Mouse (Mus musculus) stomach, postnatal 0 days (tissue): ENCODE results near the gene Cdk4. TPM values are rescaled to one million over a fixed set of nuclear protein-coding genes. Genes with fewer than 3 reads are reported as not detected.

Experiments used
- ATAC-seq: fragments of 200-750 bp; cut with Nextera tagmentation; 2 replicates; pipeline ENCODE4 v1.8.0; 2017; ENCODE audit not compliant: low FRiP score, low TSS enrichment
- DNase-seq: peaks from one replicate; pipeline ENCODE4 v3.0.0-alpha.2; 2016; ENCODE audit warnings: low spot score
- H3K27ac ChIP-seq: fragments of 300-500 bp; sonication (generic); replicated peaks from 2 replicates; pipeline ENCODE4 v1.5.1; 2014; ENCODE audit warnings: mild to moderate bottlenecking, control low read depth
- H3K27me3 ChIP-seq: fragments of 300-500 bp; sonication (generic); 2 replicates; pipeline ENCODE4 v1.6.1; 2014; ENCODE audit warnings: low read length; ENCODE audit not compliant: control insufficient read depth, insufficient read depth
- H3K36me3 ChIP-seq: fragments of 300-500 bp; sonication (generic); 2 replicates; pipeline ENCODE4 v1.6.1; 2014; ENCODE audit warnings: low read length, mixed read lengths; ENCODE audit not compliant: control insufficient read depth, insufficient read depth
- H3K4me1 ChIP-seq: fragments of 300-500 bp; sonication (generic); replicated peaks from 2 replicates; pipeline ENCODE4 v1.6.1; 2014; ENCODE audit warnings: antibody characterized with exemption; ENCODE audit not compliant: control insufficient read depth, insufficient read depth
- H3K4me2 ChIP-seq: fragments of 300-500 bp; sonication (generic); replicated peaks from 2 replicates; pipeline ENCODE4 v1.6.1; 2014; ENCODE audit warnings: low read depth, mild to moderate bottlenecking, control low read depth, moderate library complexity
- H3K4me3 ChIP-seq: fragments of 300-500 bp; sonication (generic); 2 replicates; pipeline ENCODE4 v1.5.1; 2014; ENCODE audit warnings: low read depth, low read length, control low read depth
- H3K9ac ChIP-seq: fragments of 300-500 bp; sonication (generic); 2 replicates; pipeline ENCODE4 v1.6.1; 2014; ENCODE audit warnings: mild to moderate bottlenecking, low read length, control low read depth, mixed read lengths
- H3K9me3 ChIP-seq: fragments of 300-500 bp; sonication (generic); 2 replicates; pipeline ENCODE4 v1.6.1; 2016; ENCODE audit warnings: low read length; ENCODE audit not compliant: control insufficient read depth
- CTCF ChIP-seq: IDR thresholded peaks from 2 replicates; pipeline ENCODE4 v1.5.1; 2016; ENCODE audit warnings: antibody characterized with exemption, low read depth, mild to moderate bottlenecking, moderate library complexity
- EP300 ChIP-seq: optimal IDR thresholded peaks from 2 replicates; pipeline ENCODE3; 2016; ENCODE audit warnings: antibody characterized with exemption
- WGBS: fragments of 180-500 bp; shearing (Covaris S2); extraction: QIAGEN DNeasy Blood & Tissue Kit; methylation state at CpG from one replicate; pipeline ENCODE4 v1.1.7; 2014; 5-methylcytosine and 5-hydroxymethylcytosine counted together
- polyA plus RNA-seq: library from polyadenylated mRNA; unstranded; fragments of >200 nt; fragmentation: Nextera tagmentation; extraction: Ambion mirVana; gene quantifications from 2 replicates; pipeline ENCODE4 v1.2.1, GENCODE M21; 2015

Cdk4 gene
- polyA plus RNA-seq, 1 experiment from 2014 or later, result 469 TPM

GRCm38 (mm10) chr10:127078677-127079575 lies 15.6 kb downstream of the Cdk4 start:
- peak overlapping the region; percentile 38 for H3K9ac ChIP-seq
- ATAC-seq, result no peak

DNA sequence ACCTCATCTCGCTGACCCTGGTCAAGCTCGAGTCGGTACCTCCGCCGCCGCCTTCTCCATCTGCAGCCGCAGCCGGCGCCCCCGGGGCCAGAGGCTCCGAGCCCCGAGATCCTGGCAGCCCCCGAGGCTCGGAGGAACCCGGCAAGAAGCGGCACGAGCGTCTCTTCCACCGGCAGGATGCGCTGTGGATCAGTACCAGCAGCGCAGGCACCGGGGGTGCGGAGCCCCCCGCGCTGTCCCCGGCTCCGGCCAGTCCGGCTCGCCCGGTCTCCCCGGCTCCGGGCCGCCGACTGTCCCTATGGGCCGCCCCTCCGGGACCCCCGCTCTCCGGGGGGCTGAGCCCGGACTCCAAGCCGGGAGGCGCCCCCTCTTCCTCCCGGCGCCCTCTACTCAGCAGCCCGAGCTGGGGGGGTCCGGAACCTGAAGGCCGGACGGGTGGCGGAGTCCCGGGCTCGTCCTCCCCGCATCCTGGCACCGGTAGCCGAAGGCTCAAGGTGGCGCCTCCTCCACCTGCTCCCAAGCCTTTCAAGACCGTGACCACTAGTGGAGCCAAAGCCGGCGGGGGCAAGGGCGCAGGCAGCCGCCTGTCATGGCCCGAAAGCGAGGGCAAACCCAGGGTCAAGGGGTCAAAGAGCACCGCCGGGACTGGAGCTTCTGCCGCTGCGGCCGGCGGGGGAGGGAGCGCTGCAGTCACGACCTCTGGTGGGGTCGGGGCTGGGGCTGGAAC lies 16.5 kb downstream of the Cdk4 start:
- Histone ChIP-seq H3K4me2 (peak overlapping the region; percentile 70), H3K27ac (no peak overlapping the region), H3K9ac (peak overlapping the region; percentile 38), H3K4me1 (no peaks in the 10 kb centered on the region; the same call in 1 of the 2 replicates), H3K27me3 (peaks cover 5% of the 10 kb centered on the region), H3K9me3 (no peaks in the 10 kb centered on the region), H3K36me3 (no peaks in the 10 kb centered on the region), H3K4me3 (peak overlapping the region; percentile 49)
- DNase-seq, result no peak
- 0 out of 2 replicates have a peak, but pooled peaks have one; percentile 5 for ATAC-seq
- no peak for TF ChIP-seq EP300
- peak; percentile 56 for TF ChIP-seq CTCF
- whole genome bisulfite sequencing, result 3% methylated on average over 54 of the region's 70 CpGs

More at GRCm38 (mm10) chr10:127078677-127079575, 15.6 kb downstream of the Cdk4 start:
- Histone ChIP-seq H3K36me3 (no peaks in the 10 kb centered on the region), H3K27ac (no peak overlapping the region), H3K9me3 (no peaks in the 10 kb centered on the region), H3K27me3 (peaks cover 5% of the 10 kb centered on the region), H3K4me1 (no peaks in the 10 kb centered on the region; the same call in 1 of the 2 replicates), H3K4me3 (peak overlapping the region; percentile 49), H3K4me2 (peak overlapping the region; percentile 70)
- TF ChIP-seq CTCF, result no peak
- TF ChIP-seq EP300, result no peak
- DNase-seq, result no peak
- WGBS, result 2% methylated on average over 19 of the region's 49 CpGs

- peaks cover 5% of the 10 kb centered on the region for H3K27me3 ChIP-seq
- 8% methylated on average over 48 of the region's 48 CpGs for WGBS
- TF ChIP-seq CTCF, result 0 out of 2 replicates have a peak, but pooled peaks have one; percentile 6
- TF ChIP-seq EP300, result no peak
These were observed 17.8 kb downstream of the Cdk4 start for GRCm38 (mm10) chr10:127080901-127081780.

DNA sequence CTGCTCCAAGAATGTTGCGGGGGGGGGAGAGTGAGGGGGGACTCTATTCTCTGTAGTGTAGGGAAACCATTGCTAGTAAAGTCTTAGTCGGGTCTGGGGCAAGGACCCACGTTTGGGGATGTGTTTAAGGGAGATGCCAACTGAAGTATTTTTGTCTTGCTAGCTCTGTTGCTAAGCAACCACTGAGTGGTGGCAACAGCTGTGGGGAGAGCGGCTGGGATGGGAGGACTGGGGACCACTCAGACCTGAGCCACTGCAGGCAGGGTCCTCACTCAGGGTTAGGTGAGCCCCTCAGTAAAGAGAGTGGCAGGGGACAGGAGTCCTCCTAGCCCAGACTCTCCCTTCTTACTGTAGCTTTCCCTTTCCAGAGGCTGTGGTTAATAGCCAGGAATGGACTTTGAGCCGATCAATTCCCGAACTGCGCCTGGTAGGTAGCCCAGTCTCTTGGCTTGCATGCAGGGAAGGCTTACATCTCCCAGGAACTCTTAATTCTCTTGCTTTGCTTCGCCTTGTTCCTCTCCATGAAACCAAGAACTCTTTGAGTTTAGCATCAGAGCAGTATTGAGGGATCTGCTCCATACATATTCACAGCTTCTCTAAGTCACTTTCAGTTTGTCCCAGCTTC lies 18.8 kb downstream of the Cdk4 start:
- no peak overlapping the region for H3K27ac ChIP-seq
- H3K9ac ChIP-seq, result no peak overlapping the region
- H3K36me3 ChIP-seq, result no peaks in the 10 kb centered on the region
- no peak overlapping the region for H3K4me2 ChIP-seq
- ATAC-seq (no peak), DNase-seq (no peak)
- H3K4me3 ChIP-seq, result peak overlapping the region; percentile 29; the same call in 1 of the 2 replicates
- H3K9me3 ChIP-seq, result no peaks in the 10 kb centered on the region
- no peaks in the 10 kb centered on the region; the same call in 1 of the 2 replicates for H3K4me1 ChIP-seq
- TF ChIP-seq CTCF (no peak), EP300 (no peak)
- H3K27me3 ChIP-seq, result peaks cover 5% of the 10 kb centered on the region
- 25% methylated on average over 8 of the region's 8 CpGs for WGBS

More at GRCm38 (mm10) chr10:127080901-127081780, 17.8 kb downstream of the Cdk4 start:
- H3K9ac ChIP-seq, result no peak overlapping the region; the same call in 1 of the 2 replicates
- H3K4me3 ChIP-seq, result peak overlapping the region; percentile 29
- no peaks in the 10 kb centered on the region; the same call in 1 of the 2 replicates for H3K4me1 ChIP-seq
- ATAC-seq (no peak), DNase-seq (no peak)
- H3K9me3 ChIP-seq, result no peaks in the 10 kb centered on the region
- peak overlapping the region; percentile 51 for H3K4me2 ChIP-seq
- no peak overlapping the region for H3K27ac ChIP-seq
- no peaks in the 10 kb centered on the region for H3K36me3 ChIP-seq

- Histone ChIP-seq H3K9ac (no peak overlapping the region), H3K4me1 (no peaks in the 10 kb centered on the region; the same call in 1 of the 2 replicates), H3K36me3 (no peaks in the 10 kb centered on the region), H3K9me3 (no peaks in the 10 kb centered on the region), H3K27ac (no peak overlapping the region), H3K4me2 (no peak overlapping the region), H3K4me3 (no peak overlapping the region), H3K27me3 (peaks cover 5% of the 10 kb centered on the region)
- ATAC-seq (no peak), DNase-seq (no peak)
- TF ChIP-seq EP300 (no peak), CTCF (peak; percentile 38)
- WGBS, result 29% methylated on average over 8 of the region's 8 CpGs
These were observed 20.1 kb downstream of the Cdk4 start for GRCm38 (mm10) chr10:127083292-127083914.
